Mouse (Mus musculus): ENCODE measurements around the gene Armc9.

GRCm38 (mm10) chr1:86229184-86229829 is 74.7 kb downstream of the Armc9 start:
- TF ChIP-seq CTCF (IDR thresholded peaks at IDR 0.05; ENCODE audit: low read depth) (no peak), EP300 (IDR thresholded peaks at IDR 0.05; ENCODE audit: low read depth) (no peak)
